Mouse (Mus musculus) layer of hippocampus, postnatal 10 days (tissue): ENCODE results near the gene Nt5c1a. TPM values are rescaled to one million over a fixed set of nuclear protein-coding genes. Genes with fewer than 3 reads are reported as not detected.

Experiments used
- DNase-seq, 2 experiments: peaks; one replicate each; pipeline ENCODE4 v3.0.0; 2021; ENCODE audit warnings: low spot score in 2 of 2
- total RNA-seq, 2 experiments: library from RNA; stranded (reverse); gene quantifications; 2 replicates each; pipeline ENCODE4 v1.2.3; 2021

Gene Nt5c1a
- total RNA-seq, 2 experiments from 2014 or later, result 6.9 to 7.4 TPM

DNA sequence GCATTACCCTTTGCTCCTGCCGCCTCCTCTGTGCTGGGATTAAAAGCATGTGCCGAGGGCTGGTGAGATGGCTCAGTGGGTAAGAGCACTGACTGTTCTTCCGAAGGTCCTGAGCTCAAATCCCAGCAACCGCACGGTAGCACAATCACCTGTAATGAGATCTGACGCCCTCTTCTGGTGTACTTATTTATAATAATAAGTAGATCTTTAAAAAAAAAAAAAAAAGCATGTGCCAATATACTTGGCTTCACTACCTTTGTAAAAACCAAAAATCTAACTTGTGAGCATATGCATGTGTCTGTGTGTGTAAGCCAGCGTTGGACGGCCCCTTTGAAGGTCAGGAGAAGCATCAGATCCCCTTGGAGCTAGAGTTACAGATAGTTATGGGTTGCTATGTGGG, 9.7 kb downstream of the Nt5c1a start:
- no peak for DNase-seq

DNA sequence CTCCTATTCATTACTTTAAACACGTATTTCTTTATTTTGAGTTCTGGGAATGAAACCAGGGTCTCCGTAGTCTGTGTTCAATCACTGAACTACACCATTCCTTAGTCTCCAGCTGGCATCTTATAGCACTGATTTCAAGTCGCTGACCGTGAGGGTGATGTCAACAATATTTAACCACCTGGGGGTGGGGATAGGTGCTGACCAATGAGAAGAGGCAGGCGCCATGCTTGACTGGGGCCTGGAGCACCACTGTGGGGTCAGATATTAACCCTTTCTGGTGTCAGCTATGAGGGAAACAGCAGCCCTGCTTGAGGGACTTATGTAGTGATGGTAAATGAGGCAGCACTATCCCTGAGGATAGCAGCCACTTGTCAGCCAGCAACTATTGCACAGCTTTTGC, 10.1 kb downstream of the Nt5c1a start:
- no peak for DNase-seq

DNA sequence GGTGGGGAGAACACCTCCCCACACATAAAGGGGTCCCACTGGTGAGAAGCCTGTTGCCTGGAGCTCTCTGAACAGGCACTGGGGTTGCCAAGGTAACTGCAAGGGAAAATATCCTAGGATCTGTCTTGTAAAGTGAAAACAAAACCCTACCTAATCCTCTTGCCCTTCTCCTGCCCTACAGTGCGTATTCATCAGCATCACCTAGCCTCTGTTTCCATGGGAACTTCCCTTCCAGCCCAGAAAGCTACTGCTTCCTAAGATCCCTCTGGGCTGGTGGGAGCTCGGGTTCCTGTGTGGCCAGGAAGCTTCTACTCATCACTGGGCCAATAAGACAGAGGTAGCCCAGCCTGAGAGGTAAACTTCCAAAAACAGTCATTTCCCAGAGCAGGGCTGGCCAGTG, 11.0 kb downstream of the Nt5c1a start:
- DNase-seq, result no peak

DNA sequence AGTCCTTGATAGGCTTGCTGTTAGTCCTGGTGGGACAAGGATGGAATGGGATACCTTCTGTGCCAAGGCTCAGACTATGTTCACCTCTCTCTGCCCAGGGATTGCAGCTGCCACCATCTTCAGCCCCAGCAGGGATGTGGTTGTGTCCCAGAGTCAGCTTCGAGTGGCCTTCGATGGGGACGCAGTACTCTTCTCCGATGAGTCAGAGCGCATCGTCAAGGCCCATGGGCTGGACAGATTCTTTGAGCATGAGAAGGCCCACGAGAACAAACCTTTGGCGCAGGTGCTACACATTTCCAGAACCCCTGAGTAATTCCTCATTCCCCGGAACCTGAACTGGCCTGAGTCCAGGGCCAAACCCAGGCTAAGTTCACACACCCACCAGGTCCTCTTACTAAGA, 12.7 kb downstream of the Nt5c1a start:
- no peak for DNase-seq

DNA sequence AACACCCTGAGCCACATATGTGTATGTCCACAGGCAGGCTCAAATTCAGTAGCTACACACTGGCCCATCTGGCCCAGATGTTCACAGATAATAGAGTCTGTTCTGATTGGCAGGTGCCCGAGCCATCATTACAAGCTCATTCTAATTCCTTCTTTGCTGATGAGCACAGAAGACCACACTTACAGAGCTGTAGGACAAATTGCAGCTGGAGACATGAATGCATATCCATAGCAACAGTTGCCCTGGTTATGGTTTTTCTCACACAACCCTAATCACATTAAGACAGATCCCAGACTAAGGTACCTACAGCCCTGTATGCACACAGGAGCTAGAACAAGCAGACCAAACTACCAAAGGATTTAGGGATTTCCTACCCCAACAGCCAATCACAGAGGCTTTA, 14.1 kb downstream of the Nt5c1a start:
- DNase-seq, result no peak

DNA sequence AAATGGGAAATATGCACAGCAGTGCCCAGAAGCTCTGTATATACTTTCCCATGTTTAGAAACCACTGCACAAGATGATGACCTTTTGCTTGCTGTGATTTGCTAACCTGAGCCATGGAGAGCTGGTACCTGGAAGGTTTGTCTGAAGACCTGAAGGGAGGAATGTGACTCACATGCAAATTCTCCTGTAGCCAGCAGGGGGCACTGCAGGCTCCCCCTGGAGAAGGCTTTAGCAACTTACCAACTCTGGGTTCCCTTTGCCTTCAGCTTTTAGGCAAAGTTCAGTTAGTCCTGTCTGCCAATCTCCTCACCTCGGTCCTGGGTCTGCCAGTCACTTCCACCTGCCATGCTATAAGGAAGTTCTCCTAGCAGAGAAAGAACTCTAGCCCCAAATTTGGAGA, 15.5 kb downstream of the Nt5c1a start:
- peak; percentile 49 to 64 for DNase-seq

DNA sequence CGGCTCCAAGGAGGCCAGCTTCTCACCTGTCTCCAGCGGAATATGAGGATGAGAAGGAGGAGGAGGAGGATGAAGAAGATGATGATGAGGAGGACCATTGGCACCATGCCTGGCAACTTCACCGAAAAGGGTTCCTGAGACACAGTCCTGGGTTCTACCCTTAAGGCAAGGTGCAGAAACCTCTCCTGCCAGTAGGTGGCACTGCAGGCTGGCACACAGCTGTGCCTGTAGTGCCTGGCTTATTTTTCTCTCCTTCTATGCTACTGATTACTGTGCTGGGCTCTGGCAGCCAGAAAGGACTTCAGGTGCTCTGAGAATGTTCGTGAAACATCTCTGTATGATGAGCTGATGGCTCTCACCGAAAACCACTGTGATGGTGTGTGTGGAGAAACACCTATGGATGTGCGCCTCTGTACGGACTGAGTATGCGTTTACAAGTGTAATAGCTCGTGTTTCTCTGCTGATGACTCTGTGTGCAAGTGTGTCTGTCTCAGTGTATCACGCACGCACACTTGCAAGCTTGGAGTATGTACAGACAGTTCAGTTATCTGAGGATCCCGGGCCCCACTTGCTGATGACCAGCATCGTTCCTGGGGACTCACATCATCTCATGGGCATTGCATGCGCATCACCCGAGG, 18.5 kb downstream of the Nt5c1a start:
- peak; percentile 82 to 86 for DNase-seq

DNA sequence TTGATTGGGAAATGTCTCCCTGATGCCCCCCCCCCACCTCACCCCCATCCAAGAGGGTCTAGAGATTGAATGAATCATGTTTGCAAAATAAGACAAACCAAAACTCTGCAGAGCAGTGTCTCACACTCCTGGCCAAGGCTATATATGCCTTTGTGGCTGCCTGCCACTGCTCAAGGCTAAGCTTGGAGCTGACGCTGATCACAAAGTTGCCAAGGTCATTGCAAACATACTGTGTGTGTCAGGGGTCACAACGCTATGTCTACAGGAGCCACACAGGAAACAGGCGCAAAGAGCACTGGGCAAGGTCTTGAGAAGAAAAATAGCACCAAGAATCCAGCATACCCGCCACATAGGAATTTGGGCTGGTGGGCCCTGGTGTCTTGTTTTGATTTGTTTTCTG, 19.3 kb downstream of the Nt5c1a start:
- no peak for DNase-seq

DNA sequence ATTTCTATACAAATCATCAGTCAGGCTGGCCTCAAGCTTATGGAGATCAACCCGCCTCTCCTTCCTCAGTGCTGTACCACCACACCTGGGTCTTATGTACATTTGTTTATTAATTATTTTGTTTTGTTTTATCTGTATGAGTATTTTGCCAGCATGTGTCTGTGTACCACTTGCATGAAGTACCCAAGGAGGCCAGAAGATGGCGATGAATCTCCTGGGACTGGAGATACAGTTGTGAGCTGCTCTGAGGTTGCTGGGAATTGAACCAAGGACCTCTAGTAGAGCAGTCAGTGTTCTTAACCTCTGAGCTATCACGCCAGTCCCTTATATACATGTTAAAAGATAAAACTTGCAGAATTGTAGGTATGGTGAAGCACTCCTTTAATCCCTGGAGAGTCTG, 22.0 kb downstream of the Nt5c1a start:
- no peak for DNase-seq

DNA sequence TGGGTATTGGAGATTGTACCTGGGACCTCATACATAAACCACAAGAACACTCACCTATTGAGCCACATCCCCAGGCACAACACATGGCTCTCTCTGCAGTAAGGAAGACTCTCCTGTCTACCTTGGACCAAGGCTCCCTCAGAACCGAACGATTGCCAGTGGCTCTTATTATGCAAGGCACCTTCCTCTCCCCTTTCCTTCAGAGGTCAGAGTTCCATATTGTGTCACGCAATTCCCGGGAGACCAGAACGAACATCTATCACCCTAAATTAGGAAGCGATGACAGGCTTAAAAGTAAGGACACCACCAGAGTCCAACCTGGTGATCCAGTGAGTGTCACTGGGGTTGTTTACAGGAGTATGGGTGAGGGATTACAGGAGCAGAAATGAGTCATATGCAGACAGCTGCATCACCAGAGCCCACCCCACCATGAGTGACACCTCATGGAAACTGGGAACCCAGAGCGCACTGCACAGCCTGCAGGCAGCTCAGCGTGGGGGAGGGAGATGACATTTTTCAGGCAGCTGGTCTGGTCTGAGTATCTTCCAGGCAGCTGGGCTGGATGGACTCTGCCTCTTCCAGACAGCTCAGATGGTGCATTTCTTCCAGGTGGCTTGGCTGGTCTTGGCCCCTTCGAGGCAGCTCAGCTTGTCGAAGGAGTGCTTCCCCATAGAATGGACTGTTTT, 24.6 kb downstream of the Nt5c1a start:
- no peak for DNase-seq

DNA sequence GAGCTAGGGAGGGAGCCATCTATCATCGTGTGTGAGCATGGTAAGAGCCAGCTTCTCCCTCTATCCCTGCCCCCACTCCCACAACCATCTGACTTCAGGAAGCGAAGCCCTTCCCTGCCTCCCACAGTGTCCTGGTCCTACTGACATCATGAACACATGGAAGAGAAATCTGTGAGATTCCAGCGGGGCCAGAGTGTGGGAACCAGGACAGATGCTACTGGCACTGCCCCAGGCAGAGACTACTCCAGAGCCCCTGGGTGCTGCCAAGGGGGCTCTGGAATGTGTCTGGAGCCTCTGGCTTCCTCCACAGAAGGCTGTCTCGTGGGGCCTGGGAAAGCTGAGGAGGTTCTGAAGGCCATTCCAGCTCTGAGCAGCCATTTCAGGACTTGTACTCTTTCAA, 26.4 kb downstream of the Nt5c1a start:
- peak; percentile 50 to 54 for DNase-seq

DNA sequence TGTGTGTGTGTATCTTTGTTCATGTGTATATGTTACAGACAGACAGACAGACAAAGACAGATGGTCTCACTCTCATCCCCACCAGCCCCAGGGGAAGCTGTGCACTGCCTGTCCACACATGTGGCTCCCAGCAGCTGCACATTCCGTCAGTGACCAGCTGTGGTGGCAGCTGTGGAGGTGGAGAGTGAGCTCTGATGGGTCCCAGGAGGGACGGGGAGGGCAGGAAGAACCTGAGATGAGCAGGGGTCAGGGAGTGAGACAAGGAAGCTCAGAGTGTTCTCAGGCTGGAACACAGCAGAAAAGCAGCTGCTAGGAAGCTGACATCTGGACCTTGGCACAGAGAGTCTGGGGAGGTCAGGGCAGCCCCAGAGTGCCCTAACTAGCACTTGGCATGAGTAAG, 27.0 kb downstream of the Nt5c1a start:
- DNase-seq, result no peak

DNA sequence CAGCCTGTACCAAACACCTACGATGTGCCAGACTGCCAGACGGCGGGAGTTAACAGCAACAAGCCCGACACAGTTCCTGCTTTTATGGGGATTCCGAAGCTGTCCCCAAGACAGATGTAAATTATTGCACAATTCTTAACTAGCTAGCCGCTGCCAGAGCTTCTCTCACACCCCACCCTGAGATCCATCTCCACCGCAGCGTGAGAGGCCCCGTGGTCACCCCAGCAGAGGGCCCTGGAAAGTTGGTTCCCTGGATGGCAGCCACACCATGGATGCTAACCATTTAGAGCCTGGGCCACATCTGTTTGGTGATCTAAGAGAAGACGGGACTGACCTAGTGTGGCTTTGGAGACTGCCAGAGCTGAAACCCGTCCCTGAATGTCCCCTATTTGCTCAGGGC, 27.9 kb downstream of the Nt5c1a start:
- DNase-seq, result no peak

DNA sequence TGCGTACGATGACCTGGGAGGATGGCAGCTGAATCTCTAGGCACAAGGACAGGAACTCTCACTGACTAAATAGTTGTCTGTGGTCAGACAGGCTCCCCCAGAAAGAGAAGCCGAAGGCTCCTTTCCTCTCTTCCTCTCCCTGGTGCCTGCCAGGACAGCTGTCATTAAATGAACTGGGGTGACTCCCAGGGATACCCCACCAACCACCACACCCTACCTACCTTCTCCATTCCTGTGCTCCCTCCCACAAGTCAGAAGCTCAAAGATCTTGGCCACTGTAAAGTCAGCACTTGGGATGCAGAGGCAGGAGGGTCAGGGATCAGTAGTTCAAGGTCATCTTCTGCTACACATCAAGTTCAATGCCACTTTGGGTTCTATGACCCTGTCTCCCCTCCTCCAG, 31.5 kb downstream of the Nt5c1a start:
- no peak for DNase-seq

DNA sequence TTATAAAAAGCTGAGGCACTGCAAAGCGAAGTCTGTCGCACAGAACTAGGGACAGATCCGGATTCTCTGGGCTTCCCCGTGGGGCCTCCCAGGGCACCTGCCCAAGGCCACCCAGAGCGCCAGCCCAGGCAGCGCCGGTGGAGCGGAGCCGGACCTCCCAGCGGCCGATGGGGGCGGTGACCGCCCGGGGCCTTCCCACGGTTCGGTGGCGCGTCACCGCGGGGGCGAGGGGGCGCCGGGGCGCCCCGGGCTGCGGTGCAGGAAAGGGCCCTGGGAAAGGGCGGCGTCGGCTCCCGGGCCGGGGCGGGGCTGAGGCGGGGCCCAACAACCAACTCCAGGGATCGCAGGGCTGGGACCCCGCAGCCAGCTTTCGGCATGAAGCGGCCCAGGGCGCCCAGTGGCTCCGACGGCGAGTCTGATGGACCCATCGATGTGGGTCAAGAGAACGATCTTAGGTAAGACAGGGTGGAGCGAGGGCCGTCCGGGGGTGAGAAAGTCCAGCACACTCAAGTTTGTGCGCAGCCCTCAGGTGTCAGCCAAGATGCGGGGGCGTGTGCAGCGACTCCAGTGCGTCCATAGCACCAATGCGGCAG, 32.3 kb downstream of the Nt5c1a start, which contains the start of gene Heyl:
Heyl (plus strand) TSS at position 65 of the 593 bp plus-strand sequence.
- peak in 1 of 2 experiments; percentile 46 for DNase-seq

DNA sequence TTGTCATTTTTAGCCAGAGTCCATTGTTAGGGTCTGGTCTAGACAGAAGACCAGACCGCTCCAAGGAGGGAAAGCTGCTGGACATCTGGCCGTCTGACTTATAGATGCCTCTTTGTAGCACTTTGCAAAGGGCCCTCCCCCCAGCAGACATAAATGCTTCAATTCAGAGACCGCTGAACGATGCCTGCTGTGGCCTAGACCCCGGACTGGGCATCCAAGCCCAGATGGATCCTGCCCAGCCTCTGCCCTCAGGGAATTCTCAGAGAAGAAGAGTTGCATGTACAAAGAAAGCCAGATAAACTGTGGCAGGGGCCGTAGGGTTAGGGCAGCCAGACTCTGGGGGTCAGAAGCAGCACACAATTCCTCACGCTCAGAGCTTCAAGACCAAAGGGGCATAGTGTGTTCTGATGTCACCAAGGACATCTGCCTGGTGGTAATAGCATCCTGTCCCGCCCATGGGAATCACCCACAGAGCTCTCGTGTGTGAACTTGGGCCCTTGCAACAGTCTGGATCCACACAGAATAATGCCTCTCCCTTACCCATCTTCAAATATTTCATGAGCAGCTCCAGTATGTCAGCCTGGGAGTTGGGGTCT, 34.6 kb downstream of the Nt5c1a start:
- DNase-seq, result no peak

DNA sequence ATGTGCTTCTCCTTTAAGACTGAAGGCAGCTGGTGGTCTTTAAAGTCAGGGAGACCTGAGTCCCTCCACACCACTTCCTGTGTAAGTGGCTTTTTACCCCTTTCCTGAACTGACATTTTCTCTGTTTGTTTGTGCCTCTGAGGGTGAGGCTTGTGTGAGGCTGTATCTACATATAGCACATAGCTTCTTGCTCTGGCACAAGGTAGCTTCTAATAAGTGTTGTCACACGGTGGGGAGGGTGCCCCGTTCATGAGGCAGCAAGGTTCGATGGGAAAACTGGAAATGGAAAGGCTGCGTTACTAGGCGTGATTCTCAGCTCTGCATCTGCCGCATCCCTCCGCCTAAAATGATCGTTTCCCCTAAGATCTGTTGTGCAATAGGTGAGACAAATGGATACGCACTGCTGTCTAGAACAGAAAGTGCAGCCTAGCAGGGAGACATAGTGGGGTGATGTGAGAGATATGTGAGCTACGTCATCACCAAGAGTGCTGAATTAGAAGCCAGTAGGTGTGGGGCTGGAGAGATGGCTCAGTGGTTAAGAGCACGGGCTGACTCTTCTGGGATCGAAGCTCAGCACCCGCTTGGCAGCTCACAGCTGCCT, 35.2 kb downstream of the Nt5c1a start:
- DNase-seq, result no peak

DNA sequence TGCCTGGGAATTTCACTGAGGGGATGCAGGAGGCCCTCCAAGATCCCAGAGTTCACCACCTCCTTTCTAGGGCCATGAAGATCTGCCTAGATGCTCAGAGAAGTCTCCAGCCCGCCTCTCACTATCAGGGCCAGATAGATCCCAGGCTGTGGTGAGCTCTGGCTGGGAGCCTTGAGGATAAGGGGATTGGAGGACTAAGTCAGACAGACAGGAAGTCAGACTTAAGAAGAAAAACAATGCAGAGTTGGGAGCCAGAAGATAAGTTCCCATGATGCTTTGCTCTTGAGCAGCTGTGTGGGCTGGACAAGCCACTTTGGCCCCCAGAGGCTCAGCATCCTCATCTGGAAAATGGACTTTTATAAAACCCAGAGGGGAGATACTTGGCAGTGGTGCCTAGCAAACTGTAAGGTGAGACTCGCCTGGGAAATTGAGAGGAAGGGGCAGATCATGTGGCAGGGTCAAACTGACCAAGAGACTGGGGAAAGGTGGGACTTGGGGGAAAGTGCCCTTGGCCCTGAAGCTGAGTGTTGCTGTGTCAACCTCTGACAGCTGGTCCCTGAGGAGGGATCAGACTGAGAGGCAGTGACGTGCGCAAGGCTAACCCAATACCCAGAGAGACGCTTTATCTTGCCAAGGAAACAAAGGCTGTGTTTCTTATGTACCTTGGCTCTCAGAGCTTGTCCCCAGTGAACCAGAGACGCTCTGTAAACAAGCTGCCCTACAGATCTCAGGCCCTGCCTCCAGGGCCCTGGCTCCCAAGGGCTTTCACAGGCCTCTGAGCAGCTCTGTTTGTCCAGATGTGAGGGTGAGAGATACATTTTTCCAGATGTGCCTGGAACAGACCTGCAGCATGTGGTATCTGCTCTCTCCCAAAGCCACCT, 36.3 kb downstream of the Nt5c1a start:
- no peak for DNase-seq

DNA sequence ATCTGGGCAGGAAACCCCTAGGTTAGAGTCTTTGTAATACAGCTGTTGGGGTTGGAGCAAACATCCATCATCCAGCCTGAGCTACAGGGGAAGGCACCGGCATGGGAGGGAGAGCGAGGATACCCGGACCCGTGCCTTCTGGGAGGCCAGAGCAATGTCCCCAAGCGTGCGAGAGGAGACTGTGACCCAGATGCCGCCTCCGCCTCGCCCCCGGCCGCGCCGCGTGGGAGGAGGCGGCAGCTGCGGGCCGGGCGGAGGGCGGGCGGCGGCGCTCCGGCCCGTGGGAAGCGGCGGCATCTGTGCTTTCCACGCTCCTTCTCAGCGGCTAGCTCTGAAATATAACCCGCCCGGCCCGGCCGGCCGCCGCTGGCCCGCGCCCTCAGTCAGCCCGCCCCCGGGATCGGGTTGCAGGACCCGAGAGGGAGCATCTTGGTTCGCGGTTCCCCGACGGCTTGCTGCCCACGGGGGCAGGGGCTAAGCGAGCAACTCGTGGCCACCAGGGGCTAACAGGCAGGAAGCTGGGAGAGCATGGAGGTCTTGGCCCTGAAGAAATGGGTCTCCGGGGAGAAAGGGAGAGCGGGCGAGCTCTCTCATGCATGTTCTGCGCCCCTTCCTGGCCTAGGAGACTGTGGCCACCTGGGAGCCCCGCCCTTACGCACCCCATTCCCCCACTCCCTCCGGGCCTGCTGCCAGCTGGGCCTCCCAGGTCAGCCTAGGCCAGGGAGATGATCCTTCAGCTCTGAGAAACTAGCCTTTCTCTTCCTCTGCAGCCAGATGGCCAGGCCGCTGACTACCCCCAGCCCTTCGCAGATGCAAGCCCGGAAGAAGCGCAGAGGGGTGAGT, 38.3 kb downstream of the Nt5c1a start:
- no peak for DNase-seq

DNA sequence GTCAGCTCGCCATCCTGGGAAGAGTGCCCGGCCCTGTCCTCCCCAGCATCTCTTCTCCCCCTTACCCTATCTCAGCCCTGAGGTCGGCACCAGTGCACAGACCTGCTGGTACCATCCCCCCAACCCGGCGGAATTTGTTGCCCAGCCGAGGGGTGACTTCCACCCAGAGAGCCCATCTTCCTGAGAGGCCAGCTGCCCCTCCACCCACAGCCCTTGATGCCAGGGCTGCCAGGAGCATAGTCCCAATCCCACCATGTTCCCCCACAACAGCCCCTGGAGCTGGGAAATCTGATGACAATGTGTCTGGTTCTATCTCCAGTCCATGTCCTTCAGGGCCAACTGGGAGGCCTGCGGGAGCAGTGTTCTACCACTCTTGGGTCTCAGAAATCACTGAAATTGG, 44.9 kb downstream of the Nt5c1a start:
- no peak for DNase-seq
